Mouse (Mus musculus) MEL (cell line): ENCODE data around the gene Bcl7c.

Source experiments
- CTCF ChIP-seq, 3 experiments: IDR thresholded peaks in 2 of 3; conservative IDR thresholded peaks in 1 of 3; 2 replicates each; pipeline ENCODE4 v1.5.1; 2011 to 2012; ENCODE audit warnings: low read length in 3 of 3, low read depth in 2 of 3, mild to moderate bottlenecking in 2 of 3, improper control_type of control experiment in 1 of 3, inconsistent platforms in 1 of 3, mixed read lengths in 1 of 3, moderate library complexity in 1 of 3; ENCODE audit not compliant: control insufficient read depth in 1 of 3, insufficient read depth in 1 of 3, poor library complexity in 1 of 3, severe bottlenecking in 1 of 3
- EP300 ChIP-seq, 2 experiments: IDR thresholded peaks; 2 replicates each; pipeline ENCODE4 v1.6.1; 2011; ENCODE audit warnings: improper control_type of control experiment in 2 of 2, low read length in 2 of 2, low read depth in 1 of 2, mild to moderate bottlenecking in 1 of 2
- HCFC1 ChIP-seq: IDR thresholded peaks from 2 replicates; pipeline ENCODE4 v1.6.1; 2012; ENCODE audit warnings: low read depth, mild to moderate bottlenecking, inconsistent platforms, low read length, improper control_type of control experiment, moderate library complexity
- MAFK ChIP-seq: IDR thresholded peaks from 2 replicates; pipeline ENCODE4 v1.6.1; 2011; ENCODE audit warnings: low read depth, mild to moderate bottlenecking, low read length, improper control_type of control experiment, borderline replicate concordance
- MAX ChIP-seq: IDR thresholded peaks from 2 replicates; pipeline ENCODE4 v1.6.1; 2011; ENCODE audit warnings: low read length, improper control_type of control experiment
- MYC ChIP-seq: IDR thresholded peaks from 2 replicates; pipeline ENCODE4 v1.6.1; 2011; ENCODE audit warnings: low read depth, mild to moderate bottlenecking, low read length, improper control_type of control experiment, moderate library complexity
- POLR2A ChIP-seq, 2 experiments: IDR thresholded peaks; 2 replicates each; pipeline ENCODE4 v1.6.1; 2011 to 2012; ENCODE audit warnings: low read length in 2 of 2, mild to moderate bottlenecking in 2 of 2, control low read depth in 1 of 2, improper control_type of control experiment in 1 of 2, low read depth in 1 of 2, moderate library complexity in 1 of 2; ENCODE audit not compliant: control insufficient read depth in 1 of 2, insufficient read depth in 1 of 2, poor library complexity in 1 of 2
- TAL1 ChIP-seq: IDR thresholded peaks from 2 replicates; pipeline ENCODE4 v1.6.1; 2012; ENCODE audit warnings: mild to moderate bottlenecking, inconsistent platforms, low read length, moderate library complexity, mixed read lengths
- USF1 ChIP-seq: IDR thresholded peaks from 2 replicates; pipeline ENCODE4 v1.6.1; 2014; ENCODE audit warnings: low read depth, mild to moderate bottlenecking, inconsistent platforms, low read length, improper control_type of control experiment, moderate library complexity
- USF2 ChIP-seq, 2 experiments: IDR thresholded peaks; 2 replicates each; pipeline ENCODE4 v1.6.1; 2011 to 2012; ENCODE audit warnings: improper control_type of control experiment in 2 of 2, low read length in 2 of 2, borderline replicate concordance in 1 of 2, inconsistent platforms in 1 of 2, low read depth in 1 of 2, mild to moderate bottlenecking in 1 of 2; ENCODE audit not compliant: insufficient read depth in 1 of 2

- TF ChIP-seq POLR2A (IDR thresholded peaks at IDR 0.05; ENCODE audit: control insufficient read depth in 1 of 2, insufficient read depth in 1 of 2, low read depth in 1 of 2, low read length in 2 of 2, poor library complexity in 1 of 2) (no peak), CTCF (IDR thresholded peaks at IDR 0.05 in 2 of 3, conservative IDR thresholded peaks at IDR 0.05 in 1 of 3; ENCODE audit: control insufficient read depth in 1 of 3, insufficient read depth in 1 of 3, low read depth in 2 of 3, low read length in 3 of 3, poor library complexity in 1 of 3, severe bottlenecking in 1 of 3) (no peak), EP300 (IDR thresholded peaks at IDR 0.05; ENCODE audit: low read depth in 1 of 2, low read length in 2 of 2) (no peak), TAL1 (no peak), MAFK (no peak), HCFC1 (no peak), USF2 (IDR thresholded peaks at IDR 0.05; ENCODE audit: borderline replicate concordance in 1 of 2, insufficient read depth in 1 of 2, low read depth in 1 of 2, low read length in 2 of 2) (no peak), MAX (no peak), USF1 (no peak), MYC (no peak)
Measured at GRCm38 (mm10) chr7:127753158-127753557, 44.4 kb upstream of the Bcl7c start.
